Mouse (Mus musculus) brain, adult 2 months (tissue): ENCODE measurements at regions not wholly inside any gene's neighbourhood (a gene's known extent, or its start where the extent isn't known, plus 50 kb on each side); places are given as distances from the start of the nearest gene placed in this dataset.
"Not testable (repeated sequence)": the region's sequence is repeated elsewhere in the genome, so short reads cannot be mapped to it uniquely, and the experiment has no call there.

ENCODE experiments used
- DNase-seq: peaks from one replicate; pipeline ENCODE4 v3.0.0; 2011; ENCODE audit warnings: low read depth, low spot score

DNA sequence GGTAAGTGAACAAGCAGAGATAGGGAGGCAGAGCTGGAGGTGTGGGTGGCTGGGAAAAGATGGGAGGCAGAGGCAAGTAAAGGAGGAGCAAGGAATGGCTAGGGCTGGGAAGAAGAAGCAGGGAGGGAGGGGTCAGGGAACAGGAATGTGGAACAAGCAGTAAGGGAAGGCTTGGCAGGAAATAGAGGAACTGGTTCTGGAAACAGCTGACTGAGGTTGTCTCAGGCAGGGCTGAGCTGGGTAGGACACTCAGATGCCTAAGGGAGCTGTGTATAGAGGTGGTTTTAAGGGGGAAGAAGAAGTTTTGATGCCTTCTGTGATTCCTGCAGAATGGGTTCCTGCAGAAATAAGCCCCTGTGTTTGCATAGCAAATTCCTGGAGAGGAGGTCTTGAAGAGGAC lies 92.7 kb downstream of the Nucb2 start:
- no peak for DNase-seq

DNA sequence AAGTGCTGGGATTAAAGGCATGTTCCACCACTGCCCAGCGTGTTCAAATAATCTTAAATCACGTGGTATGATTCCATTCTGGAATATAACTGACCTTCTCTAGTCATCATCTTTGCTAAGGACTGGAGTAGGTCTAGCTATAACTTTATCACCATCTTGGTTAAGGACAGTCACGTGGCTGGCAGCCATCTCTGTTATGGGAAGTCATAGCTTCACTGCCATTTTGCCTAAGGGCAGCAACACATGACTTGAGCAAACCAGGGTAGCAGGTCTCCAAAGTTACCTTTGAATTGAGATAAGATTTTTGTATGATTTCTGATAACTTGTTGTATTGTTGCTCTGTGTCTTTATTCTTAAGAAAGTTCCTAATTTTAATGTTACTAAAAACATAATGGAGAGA lies 96.2 kb downstream of the Nucb2 start:
- DNase-seq, result no peak

DNA sequence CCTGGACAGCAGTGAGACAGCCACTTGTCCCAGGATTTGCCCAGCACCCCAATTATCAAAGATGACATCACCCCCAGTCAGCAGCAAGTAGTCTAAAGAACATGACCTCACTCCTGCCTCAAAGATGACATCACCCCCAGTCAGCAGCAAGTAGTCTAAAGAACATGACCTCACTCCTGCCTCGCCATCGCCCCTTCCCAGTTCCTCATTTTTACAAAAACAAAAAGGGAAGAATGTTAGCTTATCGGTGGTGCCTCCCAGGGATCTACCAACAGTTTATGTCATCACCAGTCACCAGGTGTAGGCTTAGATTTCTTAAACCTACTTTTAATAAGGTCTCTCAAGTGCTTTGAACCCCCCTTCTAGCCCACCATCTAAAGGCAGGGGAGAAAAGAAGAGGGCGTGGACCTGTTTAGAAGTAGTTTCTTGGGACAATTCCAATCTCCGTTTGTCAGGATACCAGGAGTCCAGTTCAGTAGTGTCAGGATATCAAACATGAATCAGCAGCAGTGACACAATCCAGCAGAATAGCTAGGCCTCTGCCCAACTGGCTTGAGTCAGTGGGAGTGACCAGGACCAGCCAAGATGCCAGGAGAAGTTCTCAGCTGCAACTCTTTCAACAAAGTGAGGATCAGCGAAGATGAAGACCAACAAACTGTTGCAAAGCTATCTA lies 99.1 kb downstream of the Nucb2 start:
- no peak for DNase-seq

DNA sequence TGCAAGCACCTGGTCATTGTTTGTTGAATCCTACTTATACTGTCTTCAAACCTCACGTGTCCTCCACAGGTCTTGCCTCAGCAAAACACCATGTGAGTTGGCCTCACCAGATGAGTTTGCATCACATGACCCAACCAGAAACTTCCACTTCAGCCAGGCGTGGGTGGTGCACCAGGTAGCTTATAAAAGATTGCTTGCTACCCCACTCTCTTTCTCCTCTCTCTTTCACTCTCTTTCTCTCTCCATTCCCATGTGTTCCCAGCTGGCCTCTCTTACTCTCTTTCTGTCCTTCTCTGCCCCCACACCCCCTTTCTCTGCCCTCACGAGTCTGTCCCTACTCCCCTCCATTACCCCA lies 99.6 kb downstream of the Nucb2 start:
- DNase-seq, result no peak

DNA sequence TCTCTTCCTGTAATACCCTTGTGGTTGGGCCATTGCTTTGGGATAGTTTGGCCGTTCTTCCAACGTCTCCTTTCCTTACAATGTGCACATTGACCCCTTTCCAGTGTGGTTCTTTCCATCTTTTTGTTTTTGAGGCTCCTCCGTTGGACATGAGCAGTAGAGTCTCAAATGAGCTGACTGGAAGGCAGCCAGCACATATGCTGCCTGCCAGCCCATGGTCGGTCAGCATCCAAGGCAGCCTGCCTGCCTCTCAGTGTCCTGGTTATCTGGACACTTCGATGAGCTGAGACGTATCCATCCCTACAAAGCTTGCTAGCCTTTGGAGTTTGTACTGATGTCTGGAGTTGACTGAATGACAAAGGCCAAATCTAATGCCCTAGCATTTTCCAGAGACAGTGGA lies 102.1 kb downstream of the Nucb2 start:
- DNase-seq, result peak; percentile 63

DNA sequence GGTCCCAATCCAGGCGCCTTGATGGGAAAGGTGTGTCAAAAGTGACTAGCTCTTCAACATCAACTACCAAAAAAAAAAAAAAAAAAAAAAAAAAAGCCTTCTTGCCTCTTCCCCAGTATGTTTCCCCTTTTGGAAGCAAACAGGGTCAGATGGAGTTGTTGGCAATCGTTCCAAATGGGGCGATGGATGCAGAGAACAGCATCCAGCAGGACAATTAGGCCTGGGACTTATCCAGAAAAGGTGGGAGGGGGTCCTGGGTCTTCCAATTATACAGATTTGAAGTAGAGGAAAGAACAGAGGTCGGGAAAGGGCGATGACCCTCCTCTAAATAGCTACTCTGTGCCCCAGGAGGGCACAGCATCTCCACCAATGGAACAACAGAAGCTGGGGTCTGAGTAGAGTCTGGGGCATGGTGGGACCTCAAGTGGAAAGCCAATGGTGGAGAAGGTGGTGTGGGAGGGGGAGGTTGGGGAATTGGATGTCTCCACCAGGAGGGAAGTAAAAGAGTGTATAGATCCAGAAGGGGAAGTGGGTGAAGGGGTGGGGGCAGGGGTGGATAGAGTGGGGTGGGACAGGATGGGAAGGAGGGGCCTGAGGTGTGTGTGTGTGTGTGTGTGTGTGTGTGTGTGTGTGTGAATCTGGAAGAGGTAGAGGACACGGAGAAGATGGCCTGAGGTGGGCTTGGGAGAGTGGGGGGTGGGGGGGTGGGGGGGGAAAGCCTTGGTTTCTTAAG lies 102.7 kb downstream of the Nucb2 start:
- peak; percentile 47 for DNase-seq

DNA sequence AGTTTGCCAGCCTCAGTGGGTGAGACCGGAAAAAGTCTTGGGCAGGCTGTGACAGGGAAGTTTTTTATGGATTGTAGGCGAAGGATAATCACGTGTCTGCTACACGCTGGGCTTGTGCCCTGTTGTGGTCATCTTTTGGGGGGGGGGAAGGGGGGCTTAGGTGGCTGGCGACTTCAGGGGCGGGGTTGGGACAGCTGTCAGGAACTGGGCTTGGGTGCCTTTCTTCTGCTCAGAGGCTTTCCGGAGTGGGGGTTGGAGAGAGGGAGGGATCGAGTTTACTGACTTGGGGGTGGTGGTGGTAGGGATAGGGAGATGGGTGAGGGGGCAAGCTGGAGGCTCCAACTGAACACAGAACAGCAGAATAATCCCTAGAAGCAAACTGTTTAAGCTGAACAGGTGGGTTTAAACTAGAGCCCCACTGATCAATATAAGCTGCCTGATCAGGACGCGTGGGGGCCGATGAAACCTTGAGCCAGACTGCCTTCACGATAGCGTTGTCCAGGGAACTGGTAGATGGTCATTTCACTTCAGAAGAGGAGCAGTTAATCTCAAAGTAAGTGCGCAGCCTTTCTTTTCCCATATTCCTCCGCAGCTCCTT lies 103.6 kb downstream of the Nucb2 start:
- peak; percentile 23 for DNase-seq

DNA sequence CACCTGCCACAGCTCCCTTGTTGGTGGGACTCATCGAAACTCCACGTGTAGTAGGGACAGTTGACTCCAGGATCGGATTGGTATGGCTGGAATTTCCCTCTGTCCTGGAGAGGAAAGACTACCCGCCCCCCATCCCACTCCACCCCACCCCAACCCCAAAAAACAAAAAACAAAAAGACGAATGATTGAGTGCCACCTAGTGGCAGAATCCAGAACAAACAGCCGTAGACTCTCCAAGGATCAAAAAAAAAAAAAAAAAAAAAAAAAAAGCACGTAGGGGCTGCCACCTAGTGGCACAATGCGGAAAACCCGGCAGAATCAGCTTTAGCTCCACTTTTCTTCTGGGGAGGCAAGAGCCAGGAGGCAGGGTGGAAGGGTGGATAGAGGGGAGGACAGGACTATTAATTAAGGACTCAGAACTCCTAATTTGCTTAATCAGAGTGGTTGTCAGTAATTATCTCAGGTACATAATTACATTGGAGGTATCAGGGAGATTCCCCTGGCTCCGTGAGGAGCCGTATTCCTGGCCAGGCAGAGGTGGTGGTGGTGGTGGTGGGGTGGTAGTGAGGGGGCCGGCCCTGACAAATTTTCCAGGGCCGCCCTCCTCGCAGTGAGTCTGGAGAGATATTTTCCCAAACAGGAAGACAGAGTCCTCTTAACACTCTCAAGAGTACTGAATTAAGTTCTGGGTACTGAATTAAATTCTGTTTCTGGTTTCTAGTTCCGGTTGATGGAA lies 104.3 kb downstream of the Nucb2 start:
- DNase-seq, result peak; percentile 85

DNA sequence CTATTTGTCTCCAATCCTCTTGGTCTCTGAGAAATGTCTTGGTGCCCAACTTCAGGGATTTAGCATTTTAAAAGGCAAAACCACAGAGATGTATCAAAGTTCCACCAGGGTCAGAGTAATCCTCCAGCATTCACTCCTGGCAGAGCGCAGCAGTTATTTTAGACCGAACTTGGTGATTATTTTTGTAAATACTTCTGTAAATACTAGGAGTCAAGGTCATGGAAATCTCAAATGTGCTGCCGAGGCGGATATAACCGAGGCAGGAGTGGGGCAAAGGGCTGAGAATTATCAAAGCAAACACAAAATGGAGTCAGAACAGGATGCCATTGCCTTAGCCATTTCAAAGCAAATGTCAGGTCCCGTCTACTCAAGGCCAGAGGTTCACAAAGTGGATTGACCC lies 105.2 kb downstream of the Nucb2 start:
- no peak for DNase-seq

DNA sequence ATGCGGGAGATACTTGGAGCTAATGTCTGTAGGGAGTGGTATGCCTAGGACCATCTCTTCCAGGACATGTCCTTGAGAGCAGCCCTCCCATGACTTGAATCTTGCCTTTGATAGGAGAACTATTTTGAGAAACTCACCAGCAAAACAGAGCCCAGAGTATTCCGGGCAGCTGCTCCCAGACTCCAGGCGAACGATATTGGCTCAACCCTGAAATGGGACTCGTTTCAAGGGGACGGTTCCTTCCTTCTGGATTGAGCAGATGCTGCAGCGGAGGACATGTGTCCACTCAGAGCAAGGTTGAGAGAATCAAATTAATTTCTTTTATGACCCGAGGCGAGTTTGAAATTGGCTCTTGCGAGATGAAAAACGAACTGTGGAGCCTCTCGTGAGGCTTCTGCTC lies 105.7 kb downstream of the Nucb2 start:
- peak; percentile 48 for DNase-seq

DNA sequence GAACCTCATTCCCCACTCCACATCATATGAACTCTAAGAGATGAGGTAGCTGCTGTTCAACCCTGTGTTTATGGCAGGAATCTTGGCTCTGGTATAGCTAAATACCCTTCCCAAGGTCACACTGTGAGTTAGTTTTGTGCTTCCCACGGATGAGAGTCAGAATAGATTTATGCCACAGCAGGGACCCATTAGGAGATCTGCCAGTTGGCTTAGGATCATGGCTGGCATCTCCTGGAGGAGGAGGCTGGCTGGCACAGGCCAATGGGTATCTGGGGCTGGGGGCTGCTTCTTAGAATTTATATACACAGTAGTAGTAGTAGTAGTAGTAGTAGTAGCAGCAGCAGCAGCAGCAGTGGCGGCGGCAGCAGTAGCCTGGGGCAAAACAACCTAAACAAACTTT lies 111.8 kb downstream of the Nucb2 start:
- DNase-seq, result no peak

DNA sequence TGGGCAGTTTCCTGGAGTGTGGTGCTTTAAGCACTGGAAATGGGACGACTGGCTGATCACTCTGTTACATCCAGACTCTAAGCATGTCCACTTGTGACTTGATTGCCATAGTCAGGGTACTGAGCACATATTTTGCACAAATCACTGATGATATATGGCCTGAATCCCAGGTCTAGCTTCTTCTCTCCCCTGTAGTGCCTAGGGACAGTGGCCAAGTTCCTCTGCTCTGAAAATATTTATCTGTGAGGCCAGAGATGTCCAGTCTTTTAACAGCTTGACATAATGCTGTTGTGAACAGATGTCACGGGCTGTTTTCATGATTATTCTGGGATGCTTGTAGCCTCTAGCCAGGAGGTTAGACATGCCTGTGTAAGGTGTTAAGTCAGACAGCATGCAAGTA lies 115.5 kb downstream of the Nucb2 start:
- DNase-seq, result no peak

DNA sequence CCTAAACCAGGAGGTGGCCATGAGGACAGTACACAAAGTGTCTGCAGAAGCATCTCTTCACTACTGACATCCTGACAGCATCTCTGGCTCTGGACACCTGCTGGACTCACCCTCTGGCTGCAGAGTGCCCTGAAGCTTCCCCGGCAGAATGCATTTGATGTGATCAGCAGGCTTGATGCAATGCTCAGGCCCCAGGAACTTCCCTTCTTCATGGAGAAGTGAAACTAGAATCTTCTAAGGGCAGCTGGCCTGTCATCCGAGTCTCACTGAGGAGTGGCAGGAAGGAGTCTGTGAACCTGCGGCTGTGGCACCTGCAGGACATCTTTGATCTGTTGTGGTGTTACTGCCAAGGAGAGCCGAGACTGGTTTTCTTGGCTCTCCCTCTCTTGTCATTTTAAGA lies 116.2 kb downstream of the Nucb2 start:
- DNase-seq, result no peak

DNA sequence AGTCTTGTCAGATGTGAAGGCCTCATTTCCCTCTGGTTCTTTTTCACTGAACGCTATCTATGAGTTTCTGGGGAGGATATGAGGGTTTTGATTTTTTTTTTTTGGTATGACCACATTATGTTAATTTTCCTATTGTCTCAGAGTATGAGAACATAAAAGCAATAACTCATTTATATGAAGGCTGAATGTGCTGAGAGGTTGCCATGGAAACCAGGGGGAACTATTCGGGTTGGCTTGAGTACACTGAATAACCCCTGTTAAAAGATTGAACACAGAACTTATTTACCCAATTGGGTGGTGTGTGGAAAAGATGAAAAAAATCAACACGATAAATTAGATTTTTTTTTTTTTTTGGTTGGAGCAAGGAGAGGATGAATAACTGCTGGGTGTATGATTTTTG lies 129.0 kb downstream of the Nucb2 start:
- peak; percentile 29 for DNase-seq

DNA sequence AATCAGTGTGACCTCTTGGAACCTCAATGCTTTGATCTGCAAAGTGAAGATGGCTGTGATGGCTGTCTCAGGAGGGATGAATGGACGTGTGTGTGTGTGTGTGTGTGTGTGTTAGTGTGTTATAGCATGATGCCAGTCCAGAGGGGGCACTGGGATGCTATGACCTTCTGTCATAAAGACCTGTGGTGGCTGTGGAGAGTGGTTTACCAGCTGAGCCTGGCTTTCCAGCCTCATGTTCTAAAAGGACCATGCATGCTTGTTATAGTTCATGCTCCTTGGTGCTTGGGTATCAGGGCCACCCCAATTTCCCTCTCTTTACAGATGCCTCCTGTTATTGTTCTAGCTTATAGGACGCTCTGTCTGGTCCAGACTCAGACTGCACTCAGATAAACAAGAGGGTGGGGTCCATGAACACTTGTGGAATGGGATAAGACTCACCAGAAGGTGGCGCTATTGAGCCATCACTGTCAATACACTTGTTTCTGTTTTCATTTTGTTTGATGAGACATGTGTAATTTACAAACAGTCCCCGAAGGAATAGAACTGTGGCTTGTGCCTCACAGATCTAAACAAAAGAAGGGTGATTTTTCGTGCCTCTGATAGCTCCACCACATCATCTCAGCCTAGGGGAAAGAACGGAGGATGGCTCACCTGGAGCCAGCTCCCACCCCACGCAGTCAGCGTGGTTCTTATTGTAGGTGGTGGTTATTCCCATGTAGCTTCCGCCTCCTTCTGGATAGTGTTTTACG lies 140.9 kb downstream of the Nucb2 start:
- peak; percentile 82 for DNase-seq

DNA sequence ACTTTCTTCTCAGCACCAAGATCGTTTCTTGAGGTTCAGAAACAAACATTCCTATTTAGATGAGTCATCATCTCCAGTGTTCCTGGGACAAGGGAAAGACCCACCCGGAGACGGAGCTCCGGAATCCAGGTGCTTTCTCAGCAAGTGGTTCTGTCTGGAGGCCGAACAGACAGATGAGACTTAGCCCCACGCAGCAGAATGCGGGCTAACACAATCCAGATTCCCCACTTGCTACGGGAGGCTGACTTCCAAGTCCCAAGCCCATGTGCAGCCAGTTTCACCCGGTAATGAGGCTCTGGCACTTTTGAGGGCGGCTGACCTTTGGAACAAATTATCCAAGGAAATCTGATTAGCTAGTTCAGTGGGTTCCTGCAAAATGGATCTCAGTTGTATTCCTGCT lies 150.3 kb downstream of the Nucb2 start:
- DNase-seq, result peak; percentile 6

DNA sequence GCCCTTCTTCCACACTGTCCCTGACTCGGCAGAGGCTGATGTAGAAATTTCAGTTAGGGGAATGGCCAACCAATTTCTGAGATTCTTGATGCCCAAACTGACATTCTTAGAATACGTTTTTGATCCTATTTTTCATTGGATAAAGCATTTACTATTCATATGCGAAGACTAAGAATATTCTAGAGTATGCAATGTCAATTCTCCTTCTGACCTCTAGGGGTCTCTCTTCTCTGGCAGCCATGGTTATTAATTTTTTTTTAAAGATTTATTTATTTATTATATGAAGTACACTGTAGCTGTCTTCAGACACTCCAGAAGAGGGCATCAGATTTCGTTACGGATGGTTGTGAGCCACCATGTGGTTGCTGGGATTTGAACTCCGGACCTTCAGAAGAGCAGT lies 152.9 kb downstream of the Nucb2 start:
- not testable (repeated sequence) for DNase-seq

DNA sequence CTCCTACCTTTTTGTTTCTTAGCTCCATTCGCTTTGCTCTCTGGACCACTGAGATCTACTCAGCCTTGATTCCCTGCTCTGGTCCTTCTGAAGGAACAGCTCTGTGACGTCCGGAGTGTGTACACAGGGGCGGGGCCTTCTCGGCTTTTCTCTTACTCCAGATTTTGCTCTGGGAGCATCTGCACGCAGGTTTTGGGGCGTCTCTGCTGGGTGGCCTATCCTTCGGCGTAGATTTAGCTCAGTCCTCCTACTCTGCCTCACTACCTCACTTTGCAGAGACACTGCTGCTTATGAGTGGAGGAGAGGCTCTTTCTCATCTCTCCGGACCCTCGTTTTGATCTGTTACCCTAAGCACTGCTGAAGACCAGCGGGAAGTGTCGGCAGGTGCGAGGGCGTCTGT lies 161.4 kb downstream of the Nucb2 start:
- no peak for DNase-seq

DNA sequence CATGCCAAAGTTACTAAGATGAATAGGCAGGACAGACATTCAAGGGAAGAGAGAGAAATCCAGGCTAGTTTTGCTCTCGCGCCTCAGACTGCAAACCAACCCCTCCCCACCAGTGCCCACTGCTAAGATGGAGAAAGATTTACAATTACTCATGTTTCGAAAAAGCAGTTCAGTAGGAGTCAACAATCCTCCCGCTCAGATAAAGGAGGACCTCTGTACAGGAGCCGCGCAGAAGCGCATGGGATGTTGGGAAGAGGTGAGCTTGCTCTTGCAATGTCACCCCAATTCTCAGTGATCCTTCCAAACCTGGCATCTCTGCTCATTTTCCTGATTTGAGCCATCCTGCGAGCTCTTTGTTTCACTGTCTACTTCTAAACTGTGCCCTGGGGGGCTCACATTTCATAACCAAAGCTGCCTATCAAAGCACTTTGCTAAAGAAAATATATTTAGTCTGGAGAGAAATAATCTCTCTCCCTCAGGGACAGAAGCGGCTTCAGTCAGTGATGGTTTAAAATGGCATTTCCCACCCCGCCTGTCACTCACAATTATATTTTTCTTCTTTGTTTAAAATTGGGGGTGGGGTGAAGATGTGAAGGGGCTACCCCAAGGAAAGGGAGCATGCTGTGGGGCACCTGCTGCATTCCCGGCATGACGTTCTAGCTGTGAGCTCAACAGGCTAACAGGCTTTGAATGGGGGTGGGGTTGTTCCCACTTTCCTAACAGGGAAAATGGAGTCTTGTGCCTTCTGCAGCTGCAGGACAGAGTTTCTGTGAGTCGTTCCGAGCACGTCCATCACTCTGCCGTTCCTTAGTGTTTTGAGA lies 170.2 kb downstream of the Nucb2 start:
- no peak for DNase-seq

DNA sequence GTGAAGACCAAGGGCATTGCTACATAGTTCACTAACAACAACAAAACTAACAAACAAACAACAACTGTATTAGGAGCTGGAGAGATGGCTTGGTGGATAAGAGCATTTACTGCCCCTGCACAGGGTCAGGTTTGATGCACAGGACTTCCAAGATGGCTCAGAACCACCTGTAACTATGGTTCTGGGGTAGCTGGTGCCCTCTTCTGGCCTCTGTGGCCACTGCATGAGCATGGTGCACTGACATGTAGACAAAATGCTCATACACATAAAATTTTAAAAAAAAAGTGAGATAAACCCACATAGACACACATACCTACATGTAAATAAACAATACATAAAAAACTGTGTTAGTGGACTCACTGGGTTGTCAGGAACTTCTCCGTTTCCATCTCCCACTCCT lies 172.5 kb downstream of the Nucb2 start:
- no peak for DNase-seq

DNA sequence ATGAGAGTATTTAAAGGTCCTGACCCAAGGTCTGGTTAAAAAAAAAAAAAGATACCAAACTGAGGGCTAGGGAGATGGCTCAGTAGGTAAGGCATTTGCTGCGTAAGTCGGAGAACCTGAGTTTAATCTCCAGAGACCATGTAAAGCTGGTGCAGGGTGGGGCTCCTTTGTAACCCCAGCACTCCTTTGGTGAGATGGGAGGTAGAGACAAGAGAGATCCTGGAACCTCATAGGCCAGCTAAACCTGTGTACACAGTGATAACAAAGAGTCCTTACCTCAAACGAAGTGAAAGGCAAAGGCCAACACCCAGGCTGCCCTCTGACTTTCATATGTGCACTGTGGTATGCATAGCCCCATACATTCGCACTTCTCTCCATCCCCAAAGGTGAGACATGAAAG lies 175.0 kb downstream of the Nucb2 start:
- DNase-seq, result no peak
